Mouse (Mus musculus): ENCODE measurements around the gene Olfr692.

Gene Olfr692

GRCm38 (mm10) chr7:105399058-105399934, 31.3 kb downstream of the Olfr692 start:
- CTCF ChIA-PET, result interaction anchor here (0.5 to 2.2 kb wide), 8 partner anchors 11 to 353 kb away, joined by 3 to 18 read pairs (median 6); partner anchors contain the start of gene Dnhd1 (in 1 of the 4)
- POLR2A ChIA-PET, result interaction anchor here (0.5 to 3.4 kb wide), 46 partner anchors 9 to 1972 kb away, joined by 3 to 22 read pairs (median 4); partner anchors contain the start of genes Cckbr (in 3 of the 4), Tpp1 (in 3 of the 4), Mrpl17 (in 2 of the 4) and Arfip2 (in 1 of the 4)

GRCm38 (mm10) chr7:105399935-105400624, 32.0 kb downstream of the Olfr692 start, which contains the start of gene Fam160a2:
Fam160a2 (minus strand) TSS chr7:105400054.
- ChIA-PET POLR2A (interaction anchor here (0.5 to 3.4 kb wide), 60 partner anchors 9 to 1971 kb away, joined by 3 to 22 read pairs (median 4); partner anchors contain the start of genes Cckbr (in 3 of the 4), Tpp1 (in 3 of the 4), Arfip2 (in 2 of the 4) and Gm45799 (in 2 of the 4)), CTCF (interaction anchor here (0.5 to 2.2 kb wide), 12 partner anchors 9 to 1809 kb away, joined by 3 to 18 read pairs (median 4); partner anchors contain the start of genes Cckbr (in 1 of the 4) and Dnhd1 (in 1 of the 4))

- ChIA-PET POLR2A (interaction anchor here in 1 of 4 experiments (1.0 kb wide), 1 partner anchor 10 kb away, joined by 3 read pairs; no protein-coding TSS in a partner anchor), CTCF (interaction anchor here in 2 of 4 experiments (0.6 to 1.6 kb wide), 3 partner anchors 7 to 22 kb away, joined by 3 to 5 read pairs (median 3); partner anchors contain the start of gene Cckbr (in 1 of the 2))
Measured at GRCm38 (mm10) chr7:105404268-105404667, 36.2 kb downstream of the Olfr692 start, which contains the start of gene Cnga4. Cnga4 (plus strand) TSS chr7:105404568.

- CTCF ChIA-PET, result interaction anchor here in 2 of 4 experiments (1.0 kb wide), 2 partner anchors 72 kb away, joined by 3 read pairs; no protein-coding TSS in a partner anchor
- POLR2A ChIA-PET, result interaction anchor here in 3 of 4 experiments (0.6 to 1.7 kb wide), 4 partner anchors 14 to 332 kb away, joined by 4 to 10 read pairs (median 6); partner anchors contain the start of gene Cckbr (in 2 of the 3)
Measured at GRCm38 (mm10) chr7:105406322-105406721, 38.3 kb downstream of the Olfr692 start.

- ChIA-PET POLR2A (interaction anchor here in 3 of 4 experiments (0.8 to 1.5 kb wide), 4 partner anchors 12 to 66 kb away, joined by 3 to 10 read pairs (median 4); partner anchors contain the start of genes Cckbr (in 1 of the 3) and Fam160a2 (in 1 of the 3)), CTCF (interaction anchor here (0.5 to 2.3 kb wide), 43 partner anchors 8 to 488 kb away, joined by 3 to 20 read pairs (median 4); partner anchors contain the start of genes Fam160a2 (in 4 of the 4), Cckbr (in 2 of the 4), Cnga4 (in 1 of the 4) and Mrpl17 (in 1 of the 4))
Measured at GRCm38 (mm10) chr7:105411874-105412632, 44.0 kb downstream of the Olfr692 start.

GRCm38 (mm10) chr7:105414385-105414784, 46.4 kb downstream of the Olfr692 start:
- POLR2A ChIA-PET, result interaction anchor here in 2 of 4 experiments (0.7 to 2.9 kb wide), 2 partner anchors 11 to 14 kb away, joined by 3 to 9 read pairs; partner anchors contain the start of genes Cckbr (in 1 of the 2) and Fam160a2 (in 1 of the 2)
- CTCF ChIA-PET, result interaction anchor here in 1 of 4 experiments (1.8 kb wide), 1 partner anchor 12 kb away, joined by 3 read pairs; no protein-coding TSS in a partner anchor

- CTCF ChIA-PET, result no interaction called here
- POLR2A ChIA-PET, result interaction anchor here in 2 of 4 experiments (1.8 to 2.9 kb wide), 2 partner anchors 10 to 16 kb away, joined by 8 to 9 read pairs; partner anchors contain the start of genes Cckbr (in 1 of the 2) and Fam160a2 (in 1 of the 2)
Measured at GRCm38 (mm10) chr7:105416529-105416928, 48.5 kb downstream of the Olfr692 start.

- POLR2A ChIA-PET, result interaction anchor here in 3 of 4 experiments (0.6 to 1.8 kb wide), 4 partner anchors 8 to 26 kb away, joined by 3 to 8 read pairs (median 4); partner anchors contain the start of genes Cckbr (in 1 of the 3) and Fam160a2 (in 1 of the 3)
- CTCF ChIA-PET, result interaction anchor here in 1 of 4 experiments (0.6 kb wide), 1 partner anchor 17 kb away, joined by 3 read pairs; no protein-coding TSS in a partner anchor
Measured at GRCm38 (mm10) chr7:105418106-105418505, 50.1 kb downstream of the Olfr692 start.
